Mouse (Mus musculus) brain, embryonic 18.5 days (tissue): ENCODE results near the gene Mogat2.

Experiments used
- DNase-seq: peaks from one replicate; pipeline ENCODE4 v3.0.0-alpha.2; 2012; ENCODE audit warnings: low read depth, low spot score

The Mogat2 gene

GRCm38 (mm10) chr7:99238417-99238816 is at the start of gene Mogat2:
Gene Mogat2 (minus strand): TSS chr7:99238619.
- DNase-seq, result no peak

DNA sequence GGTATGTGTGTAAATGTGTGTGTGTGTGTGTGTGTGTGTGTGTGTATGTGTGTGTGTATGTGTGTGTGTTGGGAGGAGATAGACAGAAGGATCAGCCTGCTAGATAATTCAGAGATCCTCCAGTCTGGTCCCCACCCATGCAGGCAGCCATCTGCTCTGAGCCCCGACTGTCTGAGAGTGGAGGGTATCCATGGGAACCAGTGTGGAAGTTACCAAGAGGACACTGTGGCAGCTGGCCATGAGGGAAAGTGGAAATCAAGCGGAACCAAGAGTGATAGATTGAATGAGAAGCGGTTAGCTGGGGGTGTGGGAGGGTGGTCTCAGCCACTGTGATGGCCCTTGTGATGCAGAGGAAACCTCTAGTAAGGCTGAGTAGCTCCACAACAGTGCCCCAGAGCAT is 48.9 kb upstream of the Mogat2 start:
- DNase-seq, result no peak

- no peak for DNase-seq
These were observed 41.2 kb upstream of the Mogat2 start for GRCm38 (mm10) chr7:99279586-99279985.

DNA sequence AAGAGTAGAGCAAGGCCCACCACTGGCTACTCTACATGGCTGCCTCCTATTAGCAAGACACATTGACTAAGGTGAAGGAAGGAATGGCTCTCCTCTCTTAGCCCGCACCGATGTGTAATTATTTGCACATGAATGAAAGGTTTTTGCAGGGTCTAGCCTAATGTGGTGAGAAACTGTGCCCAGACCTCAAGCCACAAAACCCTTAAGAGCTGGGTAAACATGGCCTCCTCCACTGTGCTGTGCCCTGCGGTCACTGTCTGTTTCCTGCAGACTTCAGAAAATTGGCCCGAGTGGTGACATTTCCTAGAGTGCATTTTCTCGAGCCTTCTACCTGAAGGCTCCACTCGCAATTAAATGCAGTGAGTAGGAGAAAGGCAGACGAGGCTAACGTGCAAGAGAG is 39.9 kb upstream of the Mogat2 start:
- no peak for DNase-seq

DNA sequence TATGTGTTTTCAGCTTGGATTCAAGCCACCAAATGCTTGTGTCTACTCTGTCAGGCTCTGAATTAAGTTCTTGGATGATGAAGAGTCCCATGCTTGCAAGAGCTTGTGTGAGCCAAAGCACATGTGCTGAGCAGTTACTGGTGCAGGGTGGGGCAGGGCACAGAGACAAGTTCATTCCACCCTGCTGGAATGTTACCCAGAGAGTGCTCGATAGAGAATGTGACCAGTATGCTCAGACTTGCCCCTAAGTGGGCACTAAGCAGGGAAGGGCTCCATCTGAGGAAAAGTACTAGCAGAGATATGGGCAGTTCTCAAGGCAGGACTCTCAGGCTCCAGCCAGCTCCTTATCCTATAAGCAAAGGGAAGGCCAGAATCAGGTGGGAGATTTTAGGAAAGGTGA is 38.3 kb upstream of the Mogat2 start:
- DNase-seq, result no peak

DNA sequence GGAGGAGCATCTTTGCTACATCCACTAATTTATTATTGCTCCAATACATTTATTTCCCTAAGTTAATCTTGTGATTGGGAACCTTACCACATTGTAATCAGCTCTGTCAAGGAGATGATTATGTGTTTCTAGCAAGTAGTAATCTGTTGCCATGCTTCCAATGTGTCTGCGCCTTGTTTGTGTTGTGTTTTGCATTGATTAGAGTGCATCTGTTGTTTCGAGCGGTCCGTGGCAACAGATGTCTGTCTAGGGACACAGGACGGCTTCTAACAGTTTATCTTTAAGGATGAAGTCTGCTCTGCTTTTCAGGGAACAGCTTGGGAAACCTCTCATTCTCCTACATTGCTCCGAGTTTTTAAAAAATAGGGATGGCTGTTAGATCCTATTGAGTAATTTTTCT is 36.7 kb upstream of the Mogat2 start:
- DNase-seq, result no peak

DNA sequence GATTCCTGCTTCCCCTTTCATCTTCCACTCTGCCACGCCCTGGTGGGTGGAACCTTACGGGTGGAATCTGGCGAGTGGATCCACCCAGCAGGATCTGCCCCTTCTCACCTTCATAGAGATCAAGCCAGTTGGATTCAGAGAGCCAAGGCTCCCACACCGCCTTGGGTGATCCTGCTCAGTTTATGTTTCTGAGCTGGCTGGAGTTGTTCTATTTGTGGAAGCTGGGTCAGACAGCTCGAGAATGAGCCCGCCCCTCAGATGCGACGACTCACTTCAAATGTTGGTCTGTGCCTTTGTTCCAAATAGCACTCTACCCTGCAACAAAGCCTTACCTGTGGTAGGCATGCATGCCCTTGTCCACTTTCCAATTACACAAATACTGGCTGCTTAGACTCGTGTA is 33.2 kb upstream of the Mogat2 start:
- no peak for DNase-seq

GRCm38 (mm10) chr7:99268951-99269945 is 30.8 kb upstream of the Mogat2 start:
- no peak for DNase-seq

GRCm38 (mm10) chr7:99268506-99268900 is 30.1 kb upstream of the Mogat2 start:
- DNase-seq, result no peak

GRCm38 (mm10) chr7:99267897-99268505 is 29.6 kb upstream of the Mogat2 start:
- peak; percentile 73 for DNase-seq

DNA sequence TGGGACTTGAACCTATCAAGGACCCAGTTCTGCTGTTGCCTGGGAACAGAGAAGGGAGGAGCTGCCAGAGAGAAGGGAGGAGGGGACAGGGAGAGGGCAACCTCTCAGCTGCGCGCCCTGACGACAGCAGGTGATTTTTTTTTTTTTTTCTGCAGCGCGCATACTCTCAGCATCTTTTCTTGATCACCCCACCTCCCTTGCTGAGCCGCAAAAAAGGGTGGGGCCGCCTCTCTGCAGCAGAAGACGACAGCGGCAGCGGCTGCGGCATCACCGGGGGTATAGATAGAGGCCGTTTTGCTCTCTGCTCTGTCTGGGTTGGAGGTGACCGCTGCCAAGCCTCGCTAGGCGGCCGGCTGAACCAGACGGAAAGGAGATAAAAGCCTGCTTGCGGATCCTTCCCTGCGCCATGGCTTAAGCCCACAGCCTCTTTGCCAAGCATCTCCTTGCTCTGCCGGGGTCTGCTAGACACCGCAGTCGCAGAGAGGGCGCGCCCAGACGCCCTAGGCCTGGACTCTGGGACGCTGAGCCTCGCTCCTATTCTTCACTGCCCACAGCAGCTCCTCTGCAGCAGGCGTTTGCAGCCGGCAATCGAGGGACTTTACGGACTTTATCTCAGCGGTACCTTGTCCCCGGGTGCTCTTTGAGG is 29.0 kb upstream of the Mogat2 start, which contains the start of gene Map6:
TSS of gene Map6 (plus strand) at position 197 of the 646 bp plus-strand sequence.
- DNase-seq, result peak; percentile 80

GRCm38 (mm10) chr7:99264597-99264996 is 26.2 kb upstream of the Mogat2 start:
- DNase-seq, result no peak

GRCm38 (mm10) chr7:99263509-99263908 is 25.1 kb upstream of the Mogat2 start:
- DNase-seq, result no peak

GRCm38 (mm10) chr7:99261900-99262299 is 23.5 kb upstream of the Mogat2 start:
- no peak for DNase-seq

GRCm38 (mm10) chr7:99255006-99255405 is 16.6 kb upstream of the Mogat2 start:
- no peak for DNase-seq

DNA sequence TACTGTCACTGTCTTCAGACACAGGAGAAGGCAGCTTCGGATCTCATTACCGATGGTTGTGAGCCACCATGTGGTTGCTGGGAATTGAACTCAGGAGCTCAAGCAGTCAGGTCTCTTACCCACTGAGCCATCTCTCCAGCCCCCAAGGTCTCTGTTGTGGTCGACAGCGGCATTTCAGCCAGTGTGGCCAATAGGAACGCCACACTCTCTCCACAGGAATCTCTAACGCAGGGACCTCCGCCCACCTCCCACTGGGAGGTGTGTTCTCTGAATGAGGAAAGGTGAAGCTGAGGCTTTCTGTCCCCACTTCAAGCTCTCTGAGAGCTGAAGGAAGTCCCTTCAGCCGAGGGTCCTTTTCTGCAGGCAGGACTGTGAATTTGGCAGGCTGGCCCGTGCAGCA is 12.0 kb upstream of the Mogat2 start:
- no peak for DNase-seq

DNA sequence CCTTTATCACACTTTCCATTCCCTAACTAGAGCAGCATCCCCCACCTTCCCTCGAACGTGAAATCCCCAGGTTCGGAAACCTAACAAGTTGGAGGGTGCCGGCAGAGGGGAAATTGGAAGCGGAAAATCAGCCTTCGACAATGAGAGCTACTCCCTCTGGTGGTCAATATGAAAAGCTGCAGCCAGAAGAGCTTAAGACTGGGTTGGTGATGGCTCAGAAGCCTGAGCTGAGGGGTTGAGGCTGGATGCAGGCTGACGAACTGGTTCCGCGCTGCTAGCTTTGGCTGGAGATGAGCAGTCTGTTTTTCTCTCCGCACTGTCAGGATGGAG is 11.1 kb upstream of the Mogat2 start:
- peak; percentile 43 for DNase-seq

GRCm38 (mm10) chr7:99248906-99249581 is 10.6 kb upstream of the Mogat2 start:
- DNase-seq, result no peak

GRCm38 (mm10) chr7:99248157-99248742 is 9.8 kb upstream of the Mogat2 start:
- DNase-seq, result no peak

DNA sequence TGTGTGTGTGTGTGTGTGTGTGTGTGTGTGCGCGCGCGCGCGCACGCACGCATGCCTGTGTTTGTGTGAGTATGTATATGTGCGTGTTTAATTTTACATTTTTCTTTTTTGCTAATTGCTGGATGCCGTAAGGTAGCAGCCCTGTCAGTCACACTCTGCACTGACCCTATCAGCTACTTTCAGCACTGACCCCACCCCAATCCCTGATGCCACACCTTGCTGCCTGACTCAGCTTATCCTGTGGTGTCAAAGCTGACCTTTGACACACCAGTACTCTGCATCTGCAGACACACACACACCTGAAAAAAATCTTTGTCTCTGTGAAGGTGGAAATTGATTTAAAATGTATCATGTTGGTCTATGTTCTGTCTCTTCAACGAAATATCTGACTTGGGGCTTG is 3.7 kb upstream of the Mogat2 start:
- DNase-seq, result no peak

GRCm38 (mm10) chr7:99236888-99237660 is 1.3 kb downstream of the Mogat2 start:
- DNase-seq, result no peak
